ENCODE assay signal across 33 mouse cellular contexts in genomic region chr4:31723501-31723900, GRCm38 (mm10).
DNase-seq lines count a peak whose midpoint lies in the region; ATAC-seq and TF ChIP-seq lines count a peak whose summit lies in the region.
"Had no signal": no experiment of that assay in that cellular context is flagged by ENCODE, and none has a peak within 500 bp of the region (broad histone marks: within the 10 kb centered on the region; RNA-seq: fewer than 3 reads in every experiment).

No protein-coding gene starts in this region.

- no peaks in the 10 kb centered on the region for H3K9me3 ChIP-seq in forebrain, postnatal 0 days (ENCODE audit: low read length)
- no peaks in the 10 kb centered on the region for H3K9me3 ChIP-seq in forebrain, embryonic 10.5 days
- H3K9me3 ChIP-seq in limb, embryonic 13.5 days, result no peaks in the 10 kb centered on the region
- H3K9me3 ChIP-seq: embryonic facial prominence, embryonic 13.5 days; heart, embryonic 10.5 days; heart, embryonic 15.5 days; hindbrain, embryonic 12.5 days; lung, embryonic 15.5 days; neural tube, embryonic 12.5 days had no signal

- H3K4me3 ChIP-seq in forebrain, postnatal 0 days (ENCODE audit: low read depth, low read length), result no peak overlapping the region
- no peak overlapping the region for H3K4me3 ChIP-seq in forebrain, embryonic 10.5 days
- no peak overlapping the region for H3K4me3 ChIP-seq in limb, embryonic 13.5 days
- H3K4me3 ChIP-seq: embryonic facial prominence, embryonic 13.5 days; erythroblast, embryonic 14.5 days; forebrain, embryonic 12.5 days; gastrocnemius, adult 2 months; heart, embryonic 10.5 days; heart, embryonic 15.5 days; hindbrain, embryonic 12.5 days; lung, embryonic 15.5 days; neural tube, embryonic 12.5 days had no signal

- TF ChIP-seq CTCF in forebrain, postnatal 0 days (IDR thresholded peaks at IDR 0.05; ENCODE audit: low read depth), result no peak

- WGBS in forebrain, postnatal 0 days, result 66% methylated on average over 7 of the region's 7 CpGs
- WGBS in forebrain, embryonic 10.5 days, result 80% methylated on average over 7 of the region's 7 CpGs
- 72% methylated on average over 7 of the region's 7 CpGs for WGBS in limb, embryonic 13.5 days

- H3K27ac ChIP-seq in forebrain, postnatal 0 days (ENCODE audit: low read depth, low read length), result no peak overlapping the region
- no peak overlapping the region for H3K27ac ChIP-seq in forebrain, embryonic 10.5 days
- no peak overlapping the region for H3K27ac ChIP-seq in limb, embryonic 13.5 days
- H3K27ac ChIP-seq: embryonic facial prominence, embryonic 13.5 days; forebrain, embryonic 12.5 days; gastrocnemius, adult 2 months; heart, embryonic 10.5 days; heart, embryonic 15.5 days; hindbrain, embryonic 12.5 days; hindbrain, postnatal 0 days; kidney, postnatal 0 days; lung, embryonic 15.5 days; neural tube, embryonic 12.5 days; stomach, postnatal 0 days had no signal

- peaks cover 4% of the 10 kb centered on the region; the same call in 1 of the 2 replicates for H3K4me1 ChIP-seq in forebrain, postnatal 0 days (ENCODE audit: insufficient read depth)
- peaks cover 34% of the 10 kb centered on the region for H3K4me1 ChIP-seq in forebrain, embryonic 10.5 days
- H3K4me1 ChIP-seq in limb, embryonic 13.5 days, result 0 out of 2 replicates have a peak, but pooled peaks cover 3% of the 10 kb centered on the region
- H3K4me1 ChIP-seq: embryonic facial prominence, embryonic 13.5 days; heart, embryonic 10.5 days; heart, embryonic 15.5 days; hindbrain, embryonic 12.5 days; lung, embryonic 15.5 days; neural tube, embryonic 12.5 days had no signal

- H3K9ac ChIP-seq in forebrain, postnatal 0 days, result no peak overlapping the region
- no peak overlapping the region for H3K9ac ChIP-seq in limb, embryonic 13.5 days
- H3K9ac ChIP-seq: embryonic facial prominence, embryonic 13.5 days; forebrain, embryonic 12.5 days; heart, embryonic 15.5 days; hindbrain, embryonic 12.5 days; lung, embryonic 15.5 days; neural tube, embryonic 12.5 days had no signal

- H3K4me2 ChIP-seq in forebrain, postnatal 0 days (ENCODE audit: low read depth), result no peak overlapping the region
- H3K4me2 ChIP-seq in limb, embryonic 13.5 days (replicated peaks), result no peak overlapping the region
- H3K4me2 ChIP-seq: embryonic facial prominence, embryonic 13.5 days; forebrain, embryonic 12.5 days; heart, embryonic 15.5 days; hindbrain, embryonic 12.5 days; liver, embryonic 11.5 days; lung, embryonic 15.5 days; neural tube, embryonic 12.5 days had no signal

- intact Hi-C loops in heart, postnatal 14 days (cut with DNase I), result no loop called here

- no peaks in the 10 kb centered on the region for H3K36me3 ChIP-seq in forebrain, postnatal 0 days (ENCODE audit: insufficient read depth)
- no peaks in the 10 kb centered on the region for H3K36me3 ChIP-seq in forebrain, embryonic 10.5 days (replicated peaks)
- no peaks in the 10 kb centered on the region for H3K36me3 ChIP-seq in limb, embryonic 13.5 days
- H3K36me3 ChIP-seq: embryonic facial prominence, embryonic 13.5 days; forebrain, embryonic 12.5 days; heart, embryonic 10.5 days; heart, embryonic 15.5 days; hindbrain, embryonic 12.5 days; lung, embryonic 15.5 days; neural tube, embryonic 12.5 days had no signal

- DNase-seq in forebrain, postnatal 0 days, result no peak
- DNase-seq in forebrain, embryonic 10.5 days (ENCODE audit: extremely low spot score, low spot score), result no peak
- DNase-seq in testis, postnatal 14 days (ENCODE audit: low spot score), result peak; percentile 41
- DNase-seq in testis, postnatal 10 days (ENCODE audit: low spot score), result no peak
- DNase-seq in heart, postnatal 14 days, result no peak
- no peak for DNase-seq in urinary bladder, postnatal 25 days (ENCODE audit: low spot score)
- DNase-seq: adrenal gland, postnatal 25 days; cerebellum, adult 11-12 months; cerebellum, adult 9-11 months; gastrocnemius, adult 2 months; heart, postnatal 36 days; kidney, adult 8-10 months; kidney, postnatal 4 days; left cerebral cortex, postnatal 4 days; lung, postnatal 36 days; right cerebral cortex, adult 18-20 months; right cerebral cortex, postnatal 4 days; thymus, postnatal 4 days had no signal

- H3K27me3 ChIP-seq in forebrain, postnatal 0 days (ENCODE audit: insufficient read depth, low read length), result no peaks in the 10 kb centered on the region
- peaks cover 5% of the 10 kb centered on the region; the same call in 1 of the 2 replicates for H3K27me3 ChIP-seq in forebrain, embryonic 10.5 days (ENCODE audit: poor library complexity, severe bottlenecking)
- no peaks in the 10 kb centered on the region for H3K27me3 ChIP-seq in limb, embryonic 13.5 days
- H3K27me3 ChIP-seq: embryonic facial prominence, embryonic 13.5 days; forebrain, embryonic 12.5 days; heart, embryonic 15.5 days; hindbrain, embryonic 12.5 days; lung, embryonic 15.5 days; neural tube, embryonic 12.5 days had no signal

- ATAC-seq in forebrain, postnatal 0 days, result 0 out of 2 replicates have a peak, but pooled peaks have one; percentile 18
- peak; percentile 83 for ATAC-seq in limb, embryonic 13.5 days (ENCODE audit: low FRiP score, low read depth)
- ATAC-seq: hindbrain, postnatal 0 days; intestine, embryonic 16.5 days; midbrain, embryonic 16.5 days had no signal
